ENCODE assay signal across 8 mouse cellular contexts in genomic region chr17:21532101-21532951, GRCm38 (mm10). TPM values are rescaled to one million over a fixed set of nuclear protein-coding genes. Genes with fewer than 3 reads are reported as not detected.
A peak's percentile ranks its signal among the peaks of the same experiment; 100 is the strongest.
DNase-seq lines count a peak whose midpoint lies in the region; ATAC-seq and TF ChIP-seq lines count a peak whose summit lies in the region.

No protein-coding gene starts in this region.

- peak overlapping the region; percentile 64 for H3K4me2 ChIP-seq in hindbrain, embryonic 16.5 days (ENCODE audit: low read length)

- H3K27ac ChIP-seq in gastrocnemius, adult 2 months: peak overlapping the region; percentile 99
- peak overlapping the region; percentile 90 for H3K27ac ChIP-seq in hindbrain, embryonic 16.5 days (ENCODE audit: low read depth, low read length)

- H3K4me3 ChIP-seq in gastrocnemius, adult 2 months: peak overlapping the region; percentile 85
- peak overlapping the region; percentile 70 for H3K4me3 ChIP-seq in hindbrain, embryonic 16.5 days (ENCODE audit: low read length)

- no peaks in the 10 kb centered on the region for H3K27me3 ChIP-seq in hindbrain, embryonic 16.5 days (replicated peaks; ENCODE audit: control insufficient read depth, insufficient read depth, low read length)

- intact Hi-C loops in gastrocnemius, adult 2 months (cut with DNase I): loop anchor here (2.0 to 10.0 kb wide), 4 partner anchors 16 to 298 kb away; partner anchors contain the start of genes Zfp229 and Zfp948

- peaks cover 16% of the 10 kb centered on the region for H3K4me1 ChIP-seq in hindbrain, embryonic 16.5 days (ENCODE audit: control insufficient read depth, insufficient read depth, low read depth, low read length)

- H3K36me3 ChIP-seq in hindbrain, embryonic 16.5 days (ENCODE audit: control insufficient read depth, insufficient read depth, low read length): no peaks in the 10 kb centered on the region

- under 1% methylated on average over 54 of the region's 54 CpGs for WGBS in hindbrain, embryonic 16.5 days

- peak; percentile 56 for TF ChIP-seq CTCF in gastrocnemius, adult 2 months (IDR thresholded peaks at IDR 0.05)

- H3K9me3 ChIP-seq in hindbrain, embryonic 16.5 days (ENCODE audit: control insufficient read depth, low read length): no peaks in the 10 kb centered on the region

- peak; percentile 91 for ATAC-seq in hindbrain, embryonic 16.5 days

- peak; percentile 91 for DNase-seq in R1 (ENCODE audit: low read depth, low spot score)
- peak; percentile 81 to 86 for DNase-seq in cerebellum, postnatal 10 days
- peak; percentile 77 for DNase-seq in gastrocnemius, adult 2 months
- DNase-seq in left cerebral cortex, adult 18-20 months (ENCODE audit: low spot score in 2 of 2): peak; percentile 60 to 71
- peak; percentile 79 to 81 for DNase-seq in lung, postnatal 4 days
- DNase-seq in retina, postnatal 7 days (ENCODE audit: low read depth, low spot score): peak; percentile 59
- DNase-seq in thymus, postnatal 4 days: peak; percentile 76

- peak overlapping the region; percentile 87 for H3K9ac ChIP-seq in hindbrain, embryonic 16.5 days (ENCODE audit: low read depth, low read length)

RNA-seq across cellular contexts. Expression of gene Zfp52, which starts 3.0 kb away (rescaled TPM):
- total RNA-seq in gastrocnemius, adult 2 months (2021): 1 to 10 TPM; 5.7 to 8.0 TPM
- polyA plus RNA-seq in hindbrain, embryonic 16.5 days (2015; fragmentation: Nextera tagmentation; extraction: Ambion mirVana): 3.0 and 3.5 TPM in 2 replicates
- total RNA-seq in left cerebral cortex, adult 18-20 months (2021): 1 to 10 TPM; 6.5 to 7.3 TPM

RNA-seq across cellular contexts. Expression of gene Zfp948, which starts 34.5 kb away (rescaled TPM):
- 1 to 10 TPM; 1.6 to 3.8 TPM for total RNA-seq in gastrocnemius, adult 2 months (2021)
- polyA plus RNA-seq in hindbrain, embryonic 16.5 days (2015; fragmentation: Nextera tagmentation; extraction: Ambion mirVana): 19.2 and 20.3 TPM in 2 replicates
- 10 to 100 TPM; 12.6 to 13.0 TPM for total RNA-seq in left cerebral cortex, adult 18-20 months (2021)

RNA-seq across cellular contexts. Expression of gene Zfp53, which starts 43.5 kb away (rescaled TPM):
- total RNA-seq in gastrocnemius, adult 2 months (2021): 1 to 10 TPM; 1.9 to 2.2 TPM
- polyA plus RNA-seq in hindbrain, embryonic 16.5 days (2015; fragmentation: Nextera tagmentation; extraction: Ambion mirVana): 8.7 and 10.7 TPM in 2 replicates
- 1 to 10 TPM; 4.7 to 4.9 TPM for total RNA-seq in left cerebral cortex, adult 18-20 months (2021)

Comparison
In these comparisons a context has a peak if more than half of its experiments do, and no peak if none do; other contexts are left out.
1. Peak in every context shown above with its lines: DNase-seq, ATAC-seq, H3K4me3 ChIP-seq and H3K27ac ChIP-seq.